Mouse (Mus musculus) lung, embryonic 16.5 days (tissue): ENCODE data around the gene Ttll11. TPM values are rescaled to one million over a fixed set of nuclear protein-coding genes. Genes with fewer than 3 reads are reported as not detected.

Experiments used
- ATAC-seq: fragments of 200-750 bp; cut with Nextera tagmentation; 2 replicates; pipeline ENCODE4 v1.8.0; 2017; ENCODE audit warnings: low read depth, mild to moderate bottlenecking, moderate library complexity
- H3K27ac ChIP-seq: fragments of 300-500 bp; sonication (generic); 2 replicates; pipeline ENCODE4 v1.5.1; 2014; ENCODE audit warnings: mild to moderate bottlenecking, control low read depth, low read length
- H3K27me3 ChIP-seq: fragments of 300-500 bp; sonication (generic); 2 replicates; pipeline ENCODE4 v1.6.1; 2014; ENCODE audit warnings: low read depth, low read length, mixed read lengths; ENCODE audit not compliant: control insufficient read depth, insufficient read depth
- H3K36me3 ChIP-seq: fragments of 300-500 bp; sonication (generic); 2 replicates; pipeline ENCODE4 v1.6.1; 2014; ENCODE audit warnings: low read length; ENCODE audit not compliant: control insufficient read depth, insufficient read depth
- H3K4me1 ChIP-seq: fragments of 300-500 bp; sonication (generic); replicated peaks from 2 replicates; pipeline ENCODE4 v1.6.1; 2014; ENCODE audit warnings: low read length, mixed read lengths; ENCODE audit not compliant: control insufficient read depth, insufficient read depth
- H3K4me2 ChIP-seq: fragments of 300-500 bp; sonication (generic); 2 replicates; pipeline ENCODE4 v1.6.1; 2014; ENCODE audit warnings: low read depth, low read length, control low read depth
- H3K4me3 ChIP-seq: fragments of 300-500 bp; sonication (generic); 2 replicates; pipeline ENCODE4 v1.5.1; 2014; ENCODE audit warnings: mild to moderate bottlenecking, low read length, control low read depth
- H3K9ac ChIP-seq: fragments of 300-500 bp; sonication (generic); 2 replicates; pipeline ENCODE4 v1.6.1; 2014; ENCODE audit warnings: low read length, control low read depth
- H3K9me3 ChIP-seq: fragments of 300-500 bp; sonication (generic); 2 replicates; pipeline ENCODE4 v1.6.1; 2016; ENCODE audit warnings: low read length; ENCODE audit not compliant: control insufficient read depth
- WGBS: fragments of 180-500 bp; shearing (Covaris S2); extraction: QIAGEN DNeasy Blood & Tissue Kit; methylation state at CpG from one replicate; pipeline ENCODE4 v1.1.7; 2014; 5-methylcytosine and 5-hydroxymethylcytosine counted together
- polyA plus RNA-seq: library from polyadenylated mRNA; unstranded; fragments of >200 nt; fragmentation: Nextera tagmentation; extraction: Ambion mirVana; gene quantifications from 2 replicates; pipeline ENCODE4 v1.2.1, GENCODE M21; 2015

The Ttll11 gene
- polyA plus RNA-seq, 1 experiment from 2014 or later, result 0.55 TPM

- H3K27me3 ChIP-seq, result no peaks in the 10 kb centered on the region
- no peak overlapping the region for H3K27ac ChIP-seq
- WGBS, result 83% methylated on average over 7 of the region's 7 CpGs
- H3K36me3 ChIP-seq, result no peaks in the 10 kb centered on the region
- H3K9ac ChIP-seq, result no peak overlapping the region
- H3K9me3 ChIP-seq, result no peaks in the 10 kb centered on the region
- H3K4me3 ChIP-seq, result no peak overlapping the region
- H3K4me2 ChIP-seq, result no peak overlapping the region
- ATAC-seq, result no peak
- H3K4me1 ChIP-seq, result no peaks in the 10 kb centered on the region
Measured at GRCm38 (mm10) chr2:35785877-35786276, 193.8 kb downstream of the Ttll11 start.

- H3K27me3 ChIP-seq, result no peaks in the 10 kb centered on the region
- no peak overlapping the region for H3K9ac ChIP-seq
- H3K4me3 ChIP-seq, result no peak overlapping the region
- no peak overlapping the region for H3K27ac ChIP-seq
- ATAC-seq, result no peak
- no peaks in the 10 kb centered on the region for H3K36me3 ChIP-seq
- no peaks in the 10 kb centered on the region for H3K4me1 ChIP-seq
- no peaks in the 10 kb centered on the region for H3K9me3 ChIP-seq
- H3K4me2 ChIP-seq, result no peak overlapping the region
- 44% methylated on average over 10 of the region's 10 CpGs for WGBS
Measured at GRCm38 (mm10) chr2:35783368-35783767, 196.3 kb downstream of the Ttll11 start.

GRCm38 (mm10) chr2:35779266-35779665 lies 200.4 kb downstream of the Ttll11 start:
- no peaks in the 10 kb centered on the region for H3K9me3 ChIP-seq
- H3K27me3 ChIP-seq, result no peaks in the 10 kb centered on the region
- no peak overlapping the region for H3K4me3 ChIP-seq
- no peaks in the 10 kb centered on the region for H3K36me3 ChIP-seq
- H3K4me1 ChIP-seq, result peaks cover 9% of the 10 kb centered on the region
- no peak overlapping the region for H3K4me2 ChIP-seq
- no peak overlapping the region for H3K27ac ChIP-seq
- no peak for ATAC-seq
- WGBS, result 76% methylated on average over 5 of the region's 5 CpGs
- no peak overlapping the region for H3K9ac ChIP-seq

- Histone ChIP-seq H3K36me3 (no peaks in the 10 kb centered on the region), H3K27ac (no peak overlapping the region), H3K4me1 (peaks cover 9% of the 10 kb centered on the region), H3K4me2 (no peak overlapping the region), H3K27me3 (no peaks in the 10 kb centered on the region), H3K9me3 (no peaks in the 10 kb centered on the region), H3K4me3 (no peak overlapping the region), H3K9ac (no peak overlapping the region)
- 71% methylated on average over 9 of the region's 9 CpGs for WGBS
- ATAC-seq, result no peak
Measured at GRCm38 (mm10) chr2:35776935-35777334, 202.8 kb downstream of the Ttll11 start.

- no peak overlapping the region for H3K4me3 ChIP-seq
- no peaks in the 10 kb centered on the region for H3K36me3 ChIP-seq
- H3K27ac ChIP-seq, result no peak overlapping the region
- H3K9ac ChIP-seq, result no peak overlapping the region
- H3K4me2 ChIP-seq, result no peak overlapping the region
- peak; percentile 87 for ATAC-seq
- no peaks in the 10 kb centered on the region for H3K27me3 ChIP-seq
- no peaks in the 10 kb centered on the region for H3K9me3 ChIP-seq
- peaks cover 9% of the 10 kb centered on the region for H3K4me1 ChIP-seq
- 16% methylated on average over 5 of the region's 5 CpGs for whole genome bisulfite sequencing
Measured at GRCm38 (mm10) chr2:35775651-35776055, 204.1 kb downstream of the Ttll11 start.

GRCm38 (mm10) chr2:35770541-35770940 lies 209.2 kb downstream of the Ttll11 start:
- Histone ChIP-seq H3K27ac (no peak overlapping the region), H3K27me3 (no peaks in the 10 kb centered on the region), H3K9me3 (no peaks in the 10 kb centered on the region), H3K36me3 (no peaks in the 10 kb centered on the region), H3K4me2 (no peak overlapping the region), H3K4me1 (peaks cover 3% of the 10 kb centered on the region), H3K9ac (no peak overlapping the region), H3K4me3 (no peak overlapping the region)
- WGBS, result 73% methylated on average over 2 of the region's 2 CpGs
- no peak for ATAC-seq

- Histone ChIP-seq H3K4me1 (no peaks in the 10 kb centered on the region), H3K9ac (no peak overlapping the region), H3K27me3 (no peaks in the 10 kb centered on the region), H3K9me3 (no peaks in the 10 kb centered on the region), H3K4me3 (no peak overlapping the region), H3K36me3 (no peaks in the 10 kb centered on the region), H3K27ac (no peak overlapping the region), H3K4me2 (no peak overlapping the region)
- WGBS, result 84% methylated on average over 12 of the region's 12 CpGs
- no peak for ATAC-seq
Measured at GRCm38 (mm10) chr2:35769398-35769797, 210.3 kb downstream of the Ttll11 start.

GRCm38 (mm10) chr2:35768538-35769238 lies 211.0 kb downstream of the Ttll11 start:
- Histone ChIP-seq H3K4me1 (0 out of 2 replicates have a peak, but pooled peaks cover 3% of the 10 kb centered on the region), H3K27me3 (no peaks in the 10 kb centered on the region), H3K9ac (no peak overlapping the region), H3K4me2 (no peak overlapping the region), H3K9me3 (peaks cover under 1% of the 10 kb centered on the region; the same call in 1 of the 2 replicates), H3K4me3 (no peak overlapping the region), H3K27ac (no peak overlapping the region), H3K36me3 (no peaks in the 10 kb centered on the region)
- 40% methylated on average over 4 of the region's 4 CpGs for WGBS
- no peak for ATAC-seq

- WGBS, result 37% methylated on average over 14 of the region's 14 CpGs
- 0 out of 2 replicates have a peak, but pooled peaks cover 3% of the 10 kb centered on the region for H3K4me1 ChIP-seq
- no peak overlapping the region for H3K4me2 ChIP-seq
- H3K9me3 ChIP-seq, result peaks cover 2% of the 10 kb centered on the region; the same call in 1 of the 2 replicates
- H3K36me3 ChIP-seq, result no peaks in the 10 kb centered on the region
- H3K4me3 ChIP-seq, result no peak overlapping the region
- H3K9ac ChIP-seq, result no peak overlapping the region
- H3K27me3 ChIP-seq, result no peaks in the 10 kb centered on the region
- H3K27ac ChIP-seq, result no peak overlapping the region
- ATAC-seq, result no peak
Measured at GRCm38 (mm10) chr2:35767834-35768537, 211.7 kb downstream of the Ttll11 start.
